34 mouse cellular contexts compared by ENCODE assay signal in the genomic region with DNA sequence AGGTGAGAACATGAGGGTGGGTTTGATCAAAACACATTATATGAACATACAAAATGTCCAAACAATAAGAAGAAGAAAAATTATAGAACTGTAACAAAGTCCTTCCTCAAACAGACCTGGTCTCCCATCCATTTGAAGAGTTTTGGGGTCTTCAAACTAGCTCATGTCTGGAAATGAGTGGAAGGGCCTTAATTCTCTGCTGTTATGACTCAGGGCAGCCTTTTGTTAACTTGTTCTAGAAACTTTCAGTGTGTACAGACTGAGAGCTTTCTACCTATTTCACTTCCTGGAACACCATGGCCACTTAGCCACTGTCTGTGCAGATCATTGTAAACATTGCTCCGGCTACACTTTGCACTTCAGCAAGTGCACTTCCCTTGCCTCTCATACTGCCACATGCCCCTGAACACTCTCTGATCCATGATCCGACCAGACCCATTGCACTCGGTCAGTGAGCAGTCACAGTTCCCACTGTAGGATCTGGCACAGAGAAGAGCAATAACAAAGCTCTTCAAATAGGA. TPM values are rescaled to one million over a fixed set of nuclear protein-coding genes. Genes with fewer than 3 reads are reported as not detected.
A peak's percentile ranks its signal among the peaks of the same experiment; 100 is the strongest.
DNase-seq lines count a peak whose midpoint lies in the region; ATAC-seq and TF ChIP-seq lines count a peak whose summit lies in the region.
"Had no signal": no experiment of that assay in that cellular context is flagged by ENCODE, and none has a peak within 500 bp of the region (broad histone marks: within the 10 kb centered on the region; RNA-seq: fewer than 3 reads in every experiment).

No protein-coding gene starts in this region.

- no peaks in the 10 kb centered on the region for H3K9me3 ChIP-seq in liver, embryonic 15.5 days (replicated peaks)
- peaks cover under 1% of the 10 kb centered on the region; the same call in 1 of the 2 replicates for H3K9me3 ChIP-seq in liver, postnatal 0 days (ENCODE audit: low read length)
- no peaks in the 10 kb centered on the region for H3K9me3 ChIP-seq in stomach, postnatal 0 days (ENCODE audit: control insufficient read depth, low read length)
- H3K9me3 ChIP-seq: embryonic facial prominence, embryonic 10.5 days; embryonic facial prominence, embryonic 13.5 days; forebrain, embryonic 15.5 days; hindbrain, embryonic 12.5 days; hindbrain, embryonic 15.5 days had no signal

- 0 out of 2 replicates have a peak, but pooled peaks cover 2% of the 10 kb centered on the region for H3K4me1 ChIP-seq in liver, embryonic 15.5 days (replicated peaks)
- H3K4me1 ChIP-seq in liver, postnatal 0 days (ENCODE audit: insufficient read depth) = no peaks in the 10 kb centered on the region
- no peaks in the 10 kb centered on the region for H3K4me1 ChIP-seq in stomach, postnatal 0 days (replicated peaks; ENCODE audit: control insufficient read depth, insufficient read depth)
- H3K4me1 ChIP-seq: embryonic facial prominence, embryonic 13.5 days; forebrain, embryonic 12.5 days; forebrain, embryonic 15.5 days; hindbrain, embryonic 12.5 days; hindbrain, embryonic 15.5 days had no signal

- no peak for TF ChIP-seq EP300 in liver, postnatal 0 days (IDR thresholded peaks at IDR 0.05; ENCODE audit: low read depth)
- no peak for TF ChIP-seq EP300 in stomach, postnatal 0 days (optimal IDR thresholded peaks at IDR 0.05)

- no peaks in the 10 kb centered on the region for H3K27me3 ChIP-seq in liver, embryonic 15.5 days
- no peaks in the 10 kb centered on the region for H3K27me3 ChIP-seq in liver, postnatal 0 days (ENCODE audit: insufficient read depth, low read length)
- no peaks in the 10 kb centered on the region for H3K27me3 ChIP-seq in stomach, postnatal 0 days (ENCODE audit: control insufficient read depth, insufficient read depth, low read length)
- H3K27me3 ChIP-seq: embryonic facial prominence, embryonic 13.5 days; forebrain, embryonic 12.5 days; forebrain, embryonic 15.5 days; hindbrain, embryonic 12.5 days; hindbrain, embryonic 15.5 days had no signal

- no peak overlapping the region for H3K27ac ChIP-seq in liver, embryonic 15.5 days (replicated peaks)
- peak overlapping the region; percentile 44 for H3K27ac ChIP-seq in liver, postnatal 0 days (ENCODE audit: low read depth)
- no peak overlapping the region for H3K27ac ChIP-seq in stomach, postnatal 0 days (replicated peaks)
- H3K27ac ChIP-seq: embryonic facial prominence, embryonic 10.5 days; embryonic facial prominence, embryonic 13.5 days; forebrain, embryonic 12.5 days; forebrain, embryonic 15.5 days; hindbrain, embryonic 12.5 days; hindbrain, embryonic 15.5 days had no signal

- WGBS in liver, embryonic 15.5 days (ENCODE audit: insufficient replicate concordance) = 55% methylated on average over 3 of the region's 3 CpGs
- WGBS in liver, postnatal 0 days (ENCODE audit: insufficient replicate concordance) = 62% methylated on average over 3 of the region's 3 CpGs
- WGBS in stomach, postnatal 0 days = 52% methylated on average over 3 of the region's 3 CpGs

- 0 out of 2 replicates have a peak, but pooled peaks have one; percentile 29 for ATAC-seq in liver, embryonic 15.5 days (ENCODE audit: insufficient read depth)
- peak; percentile 62 for ATAC-seq in liver, postnatal 0 days
- ATAC-seq in stomach, postnatal 0 days (ENCODE audit: low FRiP score, low TSS enrichment) = peak; percentile 61
- ATAC-seq: forebrain, embryonic 15.5 days; Patski had no signal

- H3K9ac ChIP-seq in liver, embryonic 15.5 days = no peak overlapping the region
- no peak overlapping the region for H3K9ac ChIP-seq in liver, postnatal 0 days (replicated peaks)
- H3K9ac ChIP-seq in stomach, postnatal 0 days (ENCODE audit: low read length) = no peak overlapping the region
- H3K9ac ChIP-seq: embryonic facial prominence, embryonic 13.5 days; forebrain, embryonic 12.5 days; forebrain, embryonic 15.5 days; hindbrain, embryonic 12.5 days; hindbrain, embryonic 15.5 days had no signal

- DNase-seq in heart, adult 11 months = peak; percentile 37
- DNase-seq in heart, adult 18-20 months = no peak
- DNase-seq in liver = no peak
- peak; percentile 19 for DNase-seq in liver, postnatal 0 days
- DNase-seq in stomach, postnatal 0 days (ENCODE audit: low spot score) = peak; percentile 29
- no peak for DNase-seq in thymus, postnatal 36 days
- DNase-seq in cerebellum, postnatal 4 days (ENCODE audit: low spot score in 2 of 2) = no peak
- DNase-seq: adrenal gland, postnatal 10 days; adrenal gland, postnatal 36 days; cerebellum, adult 18-20 months; cerebellum, adult 9-11 months; cerebellum, postnatal 25 days; embryo, embryonic 11 days; gastrocnemius, postnatal 25 days had no signal

- no peak overlapping the region for H3K4me2 ChIP-seq in liver, embryonic 15.5 days
- no peak overlapping the region for H3K4me2 ChIP-seq in liver, postnatal 0 days (ENCODE audit: low read depth, low read length)
- no peak overlapping the region for H3K4me2 ChIP-seq in stomach, postnatal 0 days (replicated peaks; ENCODE audit: low read depth)
- H3K4me2 ChIP-seq: embryonic facial prominence, embryonic 13.5 days; forebrain, embryonic 12.5 days; forebrain, embryonic 15.5 days; heart, embryonic 11.5 days; hindbrain, embryonic 12.5 days; hindbrain, embryonic 15.5 days had no signal

- H3K4me3 ChIP-seq in liver, embryonic 15.5 days (replicated peaks) = no peak overlapping the region
- H3K4me3 ChIP-seq in liver, postnatal 0 days (ENCODE audit: low read depth, low read length) = no peak overlapping the region
- no peak overlapping the region for H3K4me3 ChIP-seq in stomach, postnatal 0 days (ENCODE audit: low read depth, low read length)
- H3K4me3 ChIP-seq: embryonic facial prominence, embryonic 10.5 days; embryonic facial prominence, embryonic 13.5 days; erythroblast, embryonic 14.5 days; forebrain, embryonic 12.5 days; forebrain, embryonic 15.5 days; hindbrain, embryonic 12.5 days; hindbrain, embryonic 15.5 days had no signal

- H3K36me3 ChIP-seq in liver, embryonic 15.5 days (replicated peaks) = no peaks in the 10 kb centered on the region
- no peaks in the 10 kb centered on the region for H3K36me3 ChIP-seq in liver, postnatal 0 days (replicated peaks; ENCODE audit: insufficient read depth, low read length)
- H3K36me3 ChIP-seq in stomach, postnatal 0 days (ENCODE audit: control insufficient read depth, insufficient read depth, low read length) = no peaks in the 10 kb centered on the region
- H3K36me3 ChIP-seq: embryonic facial prominence, embryonic 10.5 days; embryonic facial prominence, embryonic 13.5 days; forebrain, embryonic 12.5 days; forebrain, embryonic 15.5 days; G1E; hindbrain, embryonic 12.5 days; hindbrain, embryonic 15.5 days had no signal

- no peak for TF ChIP-seq CTCF in liver, postnatal 0 days (IDR thresholded peaks at IDR 0.05; ENCODE audit: low read depth)
- TF ChIP-seq CTCF in stomach, postnatal 0 days (IDR thresholded peaks at IDR 0.05; ENCODE audit: low read depth) = no peak

RNA-seq across cellular contexts. Expression of gene Hsd17b6, which starts 4.1 kb away (rescaled TPM):
- total RNA-seq in heart, adult 18-20 months (2021) = not detected
- 0.09 and 0.13 TPM in 2 replicates for polyA plus RNA-seq in liver, embryonic 15.5 days (2015; fragmentation: Nextera tagmentation; extraction: Ambion mirVana)
- polyA plus RNA-seq in liver, postnatal 0 days (2015; fragmentation: Nextera tagmentation; extraction: Ambion mirVana) = 29.5 and 32.4 TPM in 2 replicates
- polyA plus RNA-seq in stomach, postnatal 0 days (2015; fragmentation: Nextera tagmentation; extraction: Ambion mirVana) = 5.0 and 5.7 TPM in 2 replicates
- total RNA-seq: adrenal gland, adult 18-20 months; gastrocnemius, adult 8-10 months; gastrocnemius, postnatal 25 days; heart, adult 8-10 months; heart, postnatal 25 days; hematopoietic stem cell, adult 5-6 weeks had no signal
- polyA plus RNA-seq: cortical plate, adult 2 months; embryonic facial prominence, embryonic 10.5 days; embryonic facial prominence, embryonic 13.5 days; erythroblast, embryonic 14.5 days; forebrain, embryonic 12.5 days; forebrain, embryonic 15.5 days; G1E; gonadal fat pad, adult 2 months; heart, embryonic 11.5 days; heart, embryonic 14.5 days; heart, postnatal 0 days; hindbrain, embryonic 12.5 days; hindbrain, embryonic 15.5 days; Patski had no signal

RNA-seq across cellular contexts. Expression of gene Prim1, which starts 11.6 kb away (rescaled TPM):
- 1 to 10 TPM; 1.5 to 2.2 TPM for total RNA-seq in heart, adult 18-20 months (2021)
- polyA plus RNA-seq in liver, embryonic 15.5 days (2015; fragmentation: Nextera tagmentation; extraction: Ambion mirVana) = 66.9 and 69.3 TPM in 2 replicates
- polyA plus RNA-seq in liver, postnatal 0 days (2015; fragmentation: Nextera tagmentation; extraction: Ambion mirVana) = 26.2 and 29.1 TPM in 2 replicates
- polyA plus RNA-seq in stomach, postnatal 0 days (2015; fragmentation: Nextera tagmentation; extraction: Ambion mirVana) = 27.3 and 27.4 TPM in 2 replicates

RNA-seq across cellular contexts. Expression of gene Naca, which starts 32.0 kb away (rescaled TPM):
- 100 to 1,000 TPM; 462 to 532 TPM for total RNA-seq in heart, adult 18-20 months (2021)
- 312 and 355 TPM in 2 replicates for polyA plus RNA-seq in liver, embryonic 15.5 days (2015; fragmentation: Nextera tagmentation; extraction: Ambion mirVana)
- 384 and 394 TPM in 2 replicates for polyA plus RNA-seq in liver, postnatal 0 days (2015; fragmentation: Nextera tagmentation; extraction: Ambion mirVana)
- 618 and 628 TPM in 2 replicates for polyA plus RNA-seq in stomach, postnatal 0 days (2015; fragmentation: Nextera tagmentation; extraction: Ambion mirVana)

RNA-seq across cellular contexts. Expression of gene Ptges3, which starts 55.4 kb away (rescaled TPM):
- 100 to 1,000 TPM; 104 to 110 TPM for total RNA-seq in heart, adult 18-20 months (2021)
- 188 and 217 TPM in 2 replicates for polyA plus RNA-seq in liver, embryonic 15.5 days (2015; fragmentation: Nextera tagmentation; extraction: Ambion mirVana)
- polyA plus RNA-seq in liver, postnatal 0 days (2015; fragmentation: Nextera tagmentation; extraction: Ambion mirVana) = 193 and 194 TPM in 2 replicates
- polyA plus RNA-seq in stomach, postnatal 0 days (2015; fragmentation: Nextera tagmentation; extraction: Ambion mirVana) = 297 and 316 TPM in 2 replicates

Comparison
In these comparisons a context has a peak if more than half of its experiments do, and no peak if none do; other contexts are left out.
1. DNase-seq: peak in heart, adult 11 months (single experiment), liver, postnatal 0 days (single experiment) and stomach, postnatal 0 days (single experiment); none in heart, adult 18-20 months (0 of 2), liver (single experiment), thymus, postnatal 36 days (0 of 2) and cerebellum, postnatal 4 days (0 of 2).
2. Peak in every context shown above with its lines, with median percentiles within 50 percentile points of each other: ATAC-seq.